Mouse (Mus musculus): ENCODE results near the gene Gopc.

The Gopc gene

DNA sequence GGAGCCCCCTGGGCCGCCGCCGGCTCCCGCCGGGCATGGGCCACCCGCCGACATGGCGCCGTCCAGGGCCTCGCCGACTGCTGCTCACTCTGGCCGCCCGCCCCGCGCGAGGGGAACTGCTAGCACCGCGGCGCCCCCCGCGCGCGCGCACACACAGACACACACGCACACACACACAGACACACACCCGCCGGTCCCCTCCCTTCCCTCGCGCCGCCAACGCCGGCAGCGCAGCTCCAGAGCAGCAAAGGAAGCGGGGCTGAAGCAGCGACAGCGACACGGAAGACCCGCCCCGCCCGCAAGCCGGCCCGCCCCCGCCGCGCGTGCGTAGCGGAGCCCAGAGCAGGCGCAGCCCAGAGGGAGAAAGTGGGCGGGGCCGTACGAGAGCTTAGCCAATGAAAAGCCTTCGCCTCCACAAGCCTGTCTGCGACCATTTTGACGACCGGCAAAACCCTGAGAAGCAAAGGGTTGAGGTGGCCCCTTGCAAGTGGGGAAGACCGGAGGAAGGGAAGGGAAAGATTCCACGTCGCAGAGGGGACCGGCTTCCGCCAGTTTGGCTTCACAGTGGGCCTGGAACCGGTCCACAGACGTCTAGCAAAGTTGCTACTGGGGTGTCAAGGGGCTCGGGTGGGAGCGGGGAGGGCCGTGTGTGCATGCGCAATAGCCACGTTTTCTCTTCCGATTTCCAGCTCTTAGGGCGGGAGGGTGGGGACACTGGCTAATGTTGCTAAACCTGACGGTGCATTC, at the start of gene Gopc:
Gene Gopc, minus strand, starts transcription at position 280 of the 747 bp plus-strand sequence.
- DNase-seq (ENCODE audit: low read depth, low spot score) = peak; percentile 98

DNA sequence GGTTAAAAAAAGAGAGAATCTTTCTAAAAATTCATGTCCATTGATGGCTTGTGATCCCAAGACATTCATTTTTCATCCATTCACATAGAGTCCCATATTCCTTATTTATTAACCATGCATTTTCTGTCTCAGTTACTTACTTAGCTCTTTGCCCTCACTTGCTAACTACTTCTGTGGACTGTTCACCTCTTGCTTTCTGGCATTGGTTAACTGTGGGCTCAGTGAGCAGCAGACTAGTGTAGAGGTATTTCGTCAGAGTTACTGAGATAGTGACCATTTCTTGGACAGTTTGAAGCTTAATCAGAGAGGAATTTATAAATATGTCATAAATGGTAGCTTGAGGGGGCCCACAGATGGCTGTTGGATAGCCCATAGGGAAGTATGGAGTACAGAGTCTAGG, 49.0 kb upstream of the Gopc start:
- DNase-seq (ENCODE audit: low read depth, low spot score) = no peak

GRCm38 (mm10) chr10:52427634-52428415, 45.9 kb upstream of the Gopc start:
- no peak for DNase-seq (ENCODE audit: low read depth, low spot score)

DNA sequence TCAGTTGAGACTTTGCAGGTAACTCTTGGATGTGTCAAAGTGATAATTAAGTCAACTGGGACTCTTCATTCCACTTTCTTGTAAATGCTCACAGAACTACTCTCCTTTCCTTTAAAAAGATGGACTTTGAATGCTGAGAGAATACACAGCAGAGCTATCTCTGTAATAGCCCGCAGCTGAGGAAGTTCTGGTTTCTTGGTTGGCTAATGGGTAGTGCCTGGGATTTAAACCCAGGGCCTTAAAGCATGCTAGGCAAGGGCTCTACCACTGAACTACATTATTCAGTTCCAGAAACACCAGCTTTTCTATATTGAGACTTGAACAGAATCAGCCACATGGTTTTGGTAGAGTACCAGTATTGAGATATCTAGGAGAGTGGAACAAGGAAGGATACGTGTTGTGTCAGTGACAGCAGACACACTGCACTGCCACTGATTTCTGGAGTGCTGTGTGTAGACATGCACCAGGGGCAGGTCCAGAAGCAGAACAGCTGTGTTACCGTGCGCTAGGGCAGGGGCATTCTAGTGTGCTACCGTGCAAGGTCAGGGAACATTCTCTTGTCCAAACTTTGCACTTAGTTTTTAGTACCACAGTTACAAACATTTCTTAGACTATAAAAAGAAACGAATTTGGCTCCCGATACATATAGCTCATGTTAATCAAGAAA, 44.5 kb upstream of the Gopc start:
- no peak for DNase-seq (ENCODE audit: low read depth, low spot score)

DNA sequence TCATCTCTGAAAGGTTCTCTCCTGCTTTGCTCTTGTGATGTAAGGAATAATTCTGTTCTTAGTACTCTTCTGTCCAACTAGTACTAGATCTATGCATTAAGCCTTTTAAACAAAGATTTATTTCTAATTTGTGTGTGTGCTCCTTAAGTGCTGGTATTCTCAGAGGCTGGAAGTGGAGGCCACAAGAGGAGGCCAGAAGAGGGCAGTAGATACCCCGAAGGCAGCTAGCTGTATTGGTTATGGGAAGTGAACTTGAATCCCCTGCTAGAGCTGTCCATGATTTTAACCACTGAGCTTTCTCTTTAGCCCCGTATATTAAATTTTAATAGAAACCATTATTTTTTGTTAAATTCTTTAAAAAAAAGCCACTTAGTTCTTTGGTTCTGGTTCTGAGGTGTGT, 41.2 kb upstream of the Gopc start:
- peak; percentile 48 for DNase-seq (ENCODE audit: low read depth, low spot score)

DNA sequence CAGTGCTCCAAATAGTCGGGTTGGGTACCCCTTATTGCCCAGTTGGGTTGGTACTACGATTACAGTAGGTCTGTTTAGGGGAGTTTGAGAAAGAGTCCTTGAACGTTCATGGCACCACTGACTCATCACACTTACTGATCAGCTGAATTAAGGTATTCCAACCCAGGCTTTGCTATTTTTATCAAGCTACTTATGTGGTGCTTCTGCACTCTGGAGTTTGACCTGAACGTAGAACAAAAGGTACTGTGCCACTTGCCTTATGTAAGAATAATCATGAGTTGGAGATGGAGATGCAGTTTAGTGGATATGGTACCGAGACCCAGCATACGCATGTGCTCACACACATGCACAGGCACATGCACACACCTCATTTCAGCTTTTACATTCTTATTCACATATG, 39.8 kb upstream of the Gopc start:
- DNase-seq (ENCODE audit: low read depth, low spot score) = no peak

DNA sequence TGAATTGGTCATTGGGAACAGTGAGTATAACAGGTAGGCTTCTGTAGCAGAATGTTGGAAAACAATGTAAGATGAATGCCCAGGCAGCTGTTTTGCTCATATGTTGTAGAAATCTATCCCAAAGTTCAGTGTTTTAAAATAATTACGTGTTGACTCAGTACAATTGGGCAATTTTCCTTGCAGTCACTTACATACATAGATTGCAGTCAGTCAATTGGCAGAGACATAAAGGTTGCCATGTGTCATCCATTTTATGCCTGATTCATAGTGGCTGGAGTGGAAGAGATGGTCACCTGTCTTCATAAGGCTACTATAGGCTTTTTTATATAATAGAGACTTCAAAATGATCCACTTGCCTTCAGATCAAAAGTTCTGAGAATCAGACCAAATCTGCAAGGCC, 38.6 kb upstream of the Gopc start:
- DNase-seq (ENCODE audit: low read depth, low spot score) = no peak

- DNase-seq (ENCODE audit: low read depth, low spot score) = no peak
Observed at GRCm38 (mm10) chr10:52419402-52419801, 37.5 kb upstream of the Gopc start.

DNA sequence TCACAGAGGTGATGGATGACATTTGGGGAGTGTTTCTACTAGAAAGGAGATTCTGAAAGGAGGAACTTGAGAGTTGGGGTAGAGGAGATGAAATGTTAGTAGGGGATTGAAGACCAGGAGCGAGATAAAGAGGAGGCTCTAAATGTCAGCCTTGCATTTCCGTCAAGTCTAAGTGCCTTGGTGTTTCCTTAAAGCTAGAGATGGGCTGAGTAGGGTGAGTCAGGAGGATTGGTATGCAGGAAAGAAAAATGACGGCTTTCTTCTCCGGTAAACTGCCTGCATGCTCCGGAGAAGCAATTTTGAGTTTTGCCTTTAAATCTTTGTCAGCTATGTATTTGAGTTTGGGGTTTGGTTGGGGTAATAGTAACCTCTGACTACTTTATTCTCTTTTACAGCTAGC, 37.0 kb upstream of the Gopc start:
- no peak for DNase-seq (ENCODE audit: low read depth, low spot score)

DNA sequence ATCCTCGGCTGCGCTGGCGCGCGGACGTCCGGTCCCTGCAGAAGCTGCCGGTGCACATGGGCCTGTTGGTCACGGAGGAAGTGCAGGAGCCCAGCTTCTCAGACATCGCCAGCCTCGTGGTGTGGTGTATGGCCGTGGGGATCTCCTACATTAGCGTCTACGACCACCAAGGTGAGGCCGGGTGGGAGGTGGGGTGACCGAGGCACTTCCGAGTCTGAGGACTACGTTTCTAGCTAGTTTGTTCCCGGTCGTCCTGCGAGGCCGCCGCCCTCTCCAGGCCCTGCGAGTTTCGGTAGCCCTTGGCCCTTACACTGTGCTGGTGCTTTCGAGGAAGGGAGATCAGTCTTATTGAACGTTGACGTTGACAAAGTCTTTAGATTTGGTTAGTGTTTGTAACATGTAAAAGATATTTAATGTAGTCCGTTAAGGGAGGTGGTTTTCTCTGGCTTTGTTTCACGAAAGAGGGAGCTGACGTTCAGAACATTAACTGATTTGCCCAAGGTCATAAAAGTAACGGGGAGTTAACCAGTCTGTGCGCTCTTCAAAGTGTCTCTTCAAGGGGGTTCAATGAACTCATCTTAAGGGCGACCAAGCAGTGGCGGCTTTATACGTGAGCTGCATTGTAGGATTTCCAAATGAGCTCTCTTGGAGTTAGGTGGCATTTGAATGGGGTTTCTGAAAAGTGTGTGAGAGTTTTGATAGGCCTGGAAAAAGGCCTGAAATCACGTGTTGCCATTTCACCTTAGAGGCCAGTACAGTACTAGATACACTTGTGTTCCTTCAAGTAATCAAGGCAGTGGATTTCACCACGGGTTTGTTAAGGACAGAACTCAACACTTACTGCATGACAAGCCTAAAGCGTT, 36.3 kb upstream of the Gopc start:
- no peak for DNase-seq (ENCODE audit: low read depth, low spot score)

- DNase-seq (ENCODE audit: low read depth, low spot score) = peak; percentile 99
Observed at GRCm38 (mm10) chr10:52417299-52417997, 35.5 kb upstream of the Gopc start, which contains the start of gene Nus1. Nus1 (plus strand) TSS chr10:52417547.

- DNase-seq (ENCODE audit: low read depth, low spot score) = no peak
Observed at GRCm38 (mm10) chr10:52416458-52416857, 34.5 kb upstream of the Gopc start.

- no peak for DNase-seq (ENCODE audit: low read depth, low spot score)
Observed at GRCm38 (mm10) chr10:52415020-52415419, 33.1 kb upstream of the Gopc start.

DNA sequence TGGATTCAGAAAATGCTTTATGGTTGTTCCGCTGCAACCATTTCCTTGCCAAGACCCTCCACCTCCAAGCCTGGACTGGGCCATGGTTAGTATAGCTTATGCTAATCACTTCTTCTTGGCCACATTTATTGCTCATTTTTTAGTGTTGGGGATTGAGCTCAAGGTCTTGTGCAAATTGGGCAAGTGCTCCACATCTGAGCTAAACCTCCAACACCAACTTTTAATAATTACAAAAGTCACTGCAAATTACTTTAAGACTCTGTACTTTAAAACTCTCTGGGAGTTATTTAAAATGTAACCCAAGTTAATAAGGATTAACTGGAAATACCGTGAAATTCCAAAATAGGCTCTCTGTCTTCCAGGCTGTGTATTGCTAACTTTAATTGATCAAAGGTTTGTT, 25.6 kb upstream of the Gopc start:
- no peak for DNase-seq (ENCODE audit: low read depth, low spot score)

DNA sequence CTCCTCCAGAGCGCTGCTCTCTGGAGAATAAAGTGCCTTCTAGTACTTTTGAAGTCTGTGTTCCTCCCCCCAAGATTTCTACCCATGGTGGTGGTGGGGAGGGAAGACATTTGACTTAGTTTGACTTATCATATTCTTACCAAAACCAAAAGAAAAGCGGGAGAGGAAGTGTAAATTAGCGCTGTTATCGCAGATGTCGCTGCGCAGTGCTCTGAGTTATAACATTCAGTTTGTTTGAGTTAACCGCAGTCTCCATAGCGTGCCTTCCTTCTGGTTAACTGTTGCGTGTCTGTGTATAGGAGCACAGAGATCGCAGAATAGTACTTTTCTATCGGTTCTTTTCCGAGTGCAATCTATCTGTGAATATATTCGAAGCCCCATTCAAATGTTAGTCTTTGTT, 23.2 kb upstream of the Gopc start:
- DNase-seq (ENCODE audit: low read depth, low spot score) = no peak

DNA sequence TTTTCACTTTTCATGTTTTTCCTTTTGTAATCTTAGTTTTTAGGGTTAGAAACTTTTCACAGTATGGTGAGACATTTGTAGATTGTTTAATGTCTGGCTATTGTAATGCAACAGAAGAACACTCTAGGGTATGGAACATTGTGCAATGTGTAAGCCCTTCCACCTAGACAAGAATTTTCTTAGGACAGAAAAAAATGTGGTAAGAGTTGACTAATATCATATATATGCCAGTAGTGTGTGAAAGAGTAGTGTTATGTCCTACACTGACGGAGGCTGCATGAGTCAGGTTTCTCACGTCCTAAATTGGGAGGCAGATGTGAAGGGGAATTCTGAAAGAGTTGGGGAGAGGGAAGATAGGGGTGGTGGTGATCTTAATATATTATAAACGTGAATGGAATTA, 17.8 kb upstream of the Gopc start:
- no peak for DNase-seq (ENCODE audit: low read depth, low spot score)

DNA sequence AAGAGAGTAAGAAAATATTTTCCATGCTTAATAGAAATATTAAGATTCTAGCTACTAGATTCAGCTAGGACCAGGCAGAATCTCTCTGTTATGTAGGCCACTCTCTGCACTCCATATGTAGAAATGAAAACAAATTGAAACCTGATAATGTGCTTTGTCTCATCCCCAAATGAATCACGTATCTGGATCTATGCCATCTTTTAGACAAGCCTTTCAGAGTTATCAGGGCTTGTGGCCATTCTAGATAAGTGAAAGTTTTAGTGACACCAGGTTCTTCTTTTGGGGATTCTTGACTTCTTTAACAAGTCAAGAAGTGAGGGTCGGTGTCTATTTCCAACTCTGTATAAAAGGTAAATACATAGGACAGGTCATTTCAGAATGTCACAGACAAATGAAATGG, 16.8 kb upstream of the Gopc start:
- no peak for DNase-seq (ENCODE audit: low read depth, low spot score)

DNA sequence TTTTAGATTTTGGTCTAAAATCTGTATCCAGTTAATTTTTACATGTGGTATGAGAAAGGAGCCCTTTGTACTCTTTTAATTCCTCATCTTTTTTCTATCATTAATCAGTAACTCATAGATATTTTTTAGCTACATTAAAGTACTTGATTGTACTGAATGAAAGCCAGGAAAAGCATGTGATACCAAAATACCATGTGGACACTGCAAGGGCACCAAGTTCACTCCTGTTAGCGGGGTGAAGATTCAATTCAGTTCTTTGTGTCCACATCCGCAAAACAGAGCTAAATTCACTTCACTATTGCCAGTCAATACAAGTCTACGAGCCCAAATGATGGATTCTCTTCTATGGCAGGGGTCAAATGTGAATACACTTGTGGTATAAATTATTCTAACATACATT, 14.7 kb upstream of the Gopc start:
- DNase-seq (ENCODE audit: low read depth, low spot score) = no peak

- no peak for DNase-seq (ENCODE audit: low read depth, low spot score)
Observed at GRCm38 (mm10) chr10:52391208-52391607, 9.3 kb upstream of the Gopc start.

DNA sequence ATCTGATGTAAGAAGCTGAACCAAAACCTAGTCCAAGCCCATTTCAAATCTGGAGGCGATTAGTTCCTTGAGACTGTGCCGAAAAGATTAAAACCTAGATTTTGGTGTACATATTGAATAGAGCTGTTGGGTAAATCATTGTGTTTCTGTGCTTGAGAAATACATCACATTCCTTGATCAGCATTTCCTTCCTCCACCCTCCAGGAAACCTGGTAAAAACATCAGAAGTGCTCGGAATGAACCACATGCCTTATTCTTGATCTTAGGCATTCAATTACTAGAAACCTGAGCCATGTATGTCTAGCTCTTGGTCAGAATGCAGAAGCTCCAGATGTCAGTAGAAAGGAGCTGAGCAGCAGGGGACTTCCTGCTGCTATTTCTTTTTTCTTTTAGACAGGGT, 7.5 kb upstream of the Gopc start:
- no peak for DNase-seq (ENCODE audit: low read depth, low spot score)

DNA sequence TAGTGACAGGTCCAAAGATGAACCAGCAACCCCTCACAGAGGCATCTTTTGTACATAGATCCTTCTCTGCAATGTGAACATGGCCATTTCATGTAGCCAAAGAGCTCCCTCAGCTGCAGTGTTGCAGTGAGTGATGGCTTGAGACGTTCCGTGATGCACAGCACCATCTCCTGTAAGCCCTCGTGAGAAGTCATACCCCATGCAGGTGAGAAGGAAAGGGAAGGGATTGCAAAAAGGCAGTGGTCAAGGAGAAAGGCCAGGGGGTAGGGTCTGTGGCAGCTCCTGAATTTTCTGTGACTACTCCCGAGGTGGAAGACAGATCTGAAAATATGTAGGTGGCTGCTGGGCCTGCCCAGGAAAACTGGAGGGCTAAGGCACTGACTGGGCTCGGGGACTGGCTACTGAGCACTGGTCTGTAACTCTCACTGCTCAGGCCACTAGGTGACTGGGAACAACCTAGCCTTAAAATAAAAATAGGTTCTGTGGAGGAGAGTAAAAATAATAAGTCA, 7.1 kb upstream of the Gopc start, which contains the start of gene Nepn:
Gene Nepn, plus strand, starts transcription at position 51 of the 509 bp plus-strand sequence.
- no peak for DNase-seq (ENCODE audit: low read depth, low spot score)
